Mouse (Mus musculus): ENCODE results near the gene Nfkbil1. TPM values are rescaled to one million over a fixed set of nuclear protein-coding genes. Genes with fewer than 3 reads are reported as not detected.

Gene Nfkbil1
- polyA plus RNA-seq, 1 experiment from 2014 or later, result 5.4 TPM

- H3K27me3 ChIP-seq (replicated peaks; ENCODE audit: control insufficient read depth, insufficient read depth, low read length), result peaks cover 4% of the 10 kb centered on the region
- WGBS, result 68% methylated on average over 1 of the region's 1 CpGs
- no peak overlapping the region for H3K4me3 ChIP-seq (ENCODE audit: low read depth, low read length)
- no peaks in the 10 kb centered on the region for H3K4me1 ChIP-seq (replicated peaks; ENCODE audit: control insufficient read depth, insufficient read depth, low read length)
- no peak overlapping the region for H3K27ac ChIP-seq (ENCODE audit: low read depth, low read length)
- no peak overlapping the region for H3K9ac ChIP-seq (ENCODE audit: low read depth, low read length)
- no peaks in the 10 kb centered on the region for H3K36me3 ChIP-seq (ENCODE audit: control insufficient read depth, insufficient read depth, low read length)
- H3K9me3 ChIP-seq (ENCODE audit: control insufficient read depth, low read length), result no peaks in the 10 kb centered on the region
- H3K4me2 ChIP-seq, result no peak overlapping the region
- ATAC-seq (replicated peaks; ENCODE audit: low FRiP score), result no peak
- DNase-seq (ENCODE audit: low spot score), result no peak
Observed at GRCm38 (mm10) chr17:35267399-35268086, 32.0 kb upstream of the Nfkbil1 start.

GRCm38 (mm10) chr17:35263523-35263883 is 27.9 kb upstream of the Nfkbil1 start:
- Histone ChIP-seq H3K9ac (ENCODE audit: low read depth, low read length) (peak overlapping the region; percentile 69), H3K27me3 (replicated peaks; ENCODE audit: control insufficient read depth, insufficient read depth, low read length) (peaks cover 4% of the 10 kb centered on the region; the same call in 1 of the 2 replicates), H3K4me2 (peak overlapping the region; percentile 99), H3K4me1 (replicated peaks; ENCODE audit: control insufficient read depth, insufficient read depth, low read length) (no peaks in the 10 kb centered on the region), H3K36me3 (ENCODE audit: control insufficient read depth, insufficient read depth, low read length) (no peaks in the 10 kb centered on the region), H3K27ac (ENCODE audit: low read depth, low read length) (no peak overlapping the region), H3K4me3 (ENCODE audit: low read depth, low read length) (peak overlapping the region; percentile 70), H3K9me3 (ENCODE audit: control insufficient read depth, low read length) (no peaks in the 10 kb centered on the region)
- peak; percentile 20; the same call in 1 of the 2 replicates for ATAC-seq (replicated peaks; ENCODE audit: low FRiP score)
- 1% methylated on average over 29 of the region's 31 CpGs for WGBS
- DNase-seq (ENCODE audit: low spot score), result no peak

GRCm38 (mm10) chr17:35262664-35263522 is 27.3 kb upstream of the Nfkbil1 start, which contains the start of gene H2-D1:
Gene H2-D1 (plus strand): TSS chr17:35262730.
- Histone ChIP-seq H3K9ac (ENCODE audit: low read depth, low read length) (peak within 1 kb of the TSS; percentile 69), H3K4me1 (replicated peaks; ENCODE audit: control insufficient read depth, insufficient read depth, low read length) (0 out of 2 replicates have a peak, but pooled peaks cover under 1% of the 10 kb centered on the region), H3K36me3 (ENCODE audit: control insufficient read depth, insufficient read depth, low read length) (no peaks in the 10 kb centered on the region), H3K4me3 (ENCODE audit: low read depth, low read length) (peak within 1 kb of the TSS; percentile 70), H3K27ac (ENCODE audit: low read depth, low read length) (no peak within 1 kb of the TSS; the same call in 1 of the 2 replicates), H3K4me2 (peak within 1 kb of the TSS; percentile 99), H3K27me3 (replicated peaks; ENCODE audit: control insufficient read depth, insufficient read depth, low read length) (no peaks in the 10 kb centered on the region; the same call in 1 of the 2 replicates), H3K9me3 (ENCODE audit: control insufficient read depth, low read length) (no peaks in the 10 kb centered on the region)
- WGBS, result 1% methylated on average over 54 of the region's 73 CpGs
- peak; percentile 85 for DNase-seq (ENCODE audit: low spot score)
- peak; percentile 91 for ATAC-seq (replicated peaks; ENCODE audit: low FRiP score)

- DNase-seq (ENCODE audit: low spot score), result no peak
- Histone ChIP-seq H3K36me3 (ENCODE audit: control insufficient read depth, insufficient read depth, low read length) (no peaks in the 10 kb centered on the region), H3K9ac (ENCODE audit: low read depth, low read length) (no peak overlapping the region), H3K27ac (ENCODE audit: low read depth, low read length) (no peak overlapping the region), H3K4me1 (replicated peaks; ENCODE audit: control insufficient read depth, insufficient read depth, low read length) (0 out of 2 replicates have a peak, but pooled peaks cover 2% of the 10 kb centered on the region), H3K4me2 (no peak overlapping the region; the same call in 1 of the 2 replicates), H3K4me3 (ENCODE audit: low read depth, low read length) (0 out of 2 replicates have a peak overlapping the region, but pooled peaks have one; percentile 2), H3K9me3 (ENCODE audit: control insufficient read depth, low read length) (no peaks in the 10 kb centered on the region), H3K27me3 (replicated peaks; ENCODE audit: control insufficient read depth, insufficient read depth, low read length) (no peaks in the 10 kb centered on the region; the same call in 1 of the 2 replicates)
- WGBS, result 76% methylated on average over 13 of the region's 13 CpGs
- no peak for ATAC-seq (replicated peaks; ENCODE audit: low FRiP score)
Observed at GRCm38 (mm10) chr17:35261651-35262050, 26.1 kb upstream of the Nfkbil1 start.

GRCm38 (mm10) chr17:35259621-35260020 is 24.0 kb upstream of the Nfkbil1 start:
- Histone ChIP-seq H3K4me2 (no peak overlapping the region), H3K9ac (ENCODE audit: low read depth, low read length) (no peak overlapping the region), H3K27me3 (replicated peaks; ENCODE audit: control insufficient read depth, insufficient read depth, low read length) (no peaks in the 10 kb centered on the region; the same call in 1 of the 2 replicates), H3K9me3 (ENCODE audit: control insufficient read depth, low read length) (no peaks in the 10 kb centered on the region), H3K27ac (ENCODE audit: low read depth, low read length) (no peak overlapping the region), H3K4me3 (ENCODE audit: low read depth, low read length) (no peak overlapping the region), H3K36me3 (ENCODE audit: control insufficient read depth, insufficient read depth, low read length) (no peaks in the 10 kb centered on the region), H3K4me1 (replicated peaks; ENCODE audit: control insufficient read depth, insufficient read depth, low read length) (0 out of 2 replicates have a peak, but pooled peaks cover 2% of the 10 kb centered on the region)
- ATAC-seq (replicated peaks; ENCODE audit: low FRiP score), result no peak
- no peak for DNase-seq (ENCODE audit: low spot score)
- WGBS, result 84% methylated on average over 4 of the region's 4 CpGs

GRCm38 (mm10) chr17:35258492-35259478 is 23.2 kb upstream of the Nfkbil1 start:
- ATAC-seq (replicated peaks; ENCODE audit: low FRiP score), result no peak
- Histone ChIP-seq H3K9ac (ENCODE audit: low read depth, low read length) (no peak overlapping the region), H3K4me1 (replicated peaks; ENCODE audit: control insufficient read depth, insufficient read depth, low read length) (0 out of 2 replicates have a peak, but pooled peaks cover 2% of the 10 kb centered on the region), H3K27me3 (replicated peaks; ENCODE audit: control insufficient read depth, insufficient read depth, low read length) (no peaks in the 10 kb centered on the region; the same call in 1 of the 2 replicates), H3K4me3 (ENCODE audit: low read depth, low read length) (no peak overlapping the region), H3K27ac (ENCODE audit: low read depth, low read length) (no peak overlapping the region), H3K36me3 (ENCODE audit: control insufficient read depth, insufficient read depth, low read length) (peaks cover under 1% of the 10 kb centered on the region), H3K4me2 (peak overlapping the region; percentile 24; the same call in 1 of the 2 replicates), H3K9me3 (ENCODE audit: control insufficient read depth, low read length) (no peaks in the 10 kb centered on the region)
- no peak for DNase-seq (ENCODE audit: low spot score)
- 37% methylated on average over 13 of the region's 14 CpGs for WGBS

- 14% methylated on average over 17 of the region's 17 CpGs for WGBS
Observed at GRCm38 (mm10) chr17:35257824-35258491, 22.4 kb upstream of the Nfkbil1 start.

More at GRCm38 (mm10) chr17:35257824-35258491, 22.4 kb upstream of the Nfkbil1 start:
- Histone ChIP-seq H3K4me1 (replicated peaks; ENCODE audit: control insufficient read depth, insufficient read depth, low read length) (0 out of 2 replicates have a peak, but pooled peaks cover 2% of the 10 kb centered on the region), H3K9ac (ENCODE audit: low read depth, low read length) (peak overlapping the region; percentile 58), H3K27me3 (replicated peaks; ENCODE audit: control insufficient read depth, insufficient read depth, low read length) (no peaks in the 10 kb centered on the region; the same call in 1 of the 2 replicates), H3K27ac (ENCODE audit: low read depth, low read length) (peak overlapping the region; percentile 45; the same call in 1 of the 2 replicates), H3K36me3 (ENCODE audit: control insufficient read depth, insufficient read depth, low read length) (peaks cover 9% of the 10 kb centered on the region), H3K9me3 (ENCODE audit: control insufficient read depth, low read length) (no peaks in the 10 kb centered on the region), H3K4me3 (ENCODE audit: low read depth, low read length) (peak overlapping the region; percentile 46), H3K4me2 (peak overlapping the region; percentile 78)
- DNase-seq (ENCODE audit: low spot score) (peak; percentile 82), ATAC-seq (replicated peaks; ENCODE audit: low FRiP score) (peak; percentile 32; the same call in 1 of the 2 replicates)

Data from liver, embryonic 11.5 days (tissue).